Mouse (Mus musculus): ENCODE results near the gene Arhgdib.

The Arhgdib gene

DNA sequence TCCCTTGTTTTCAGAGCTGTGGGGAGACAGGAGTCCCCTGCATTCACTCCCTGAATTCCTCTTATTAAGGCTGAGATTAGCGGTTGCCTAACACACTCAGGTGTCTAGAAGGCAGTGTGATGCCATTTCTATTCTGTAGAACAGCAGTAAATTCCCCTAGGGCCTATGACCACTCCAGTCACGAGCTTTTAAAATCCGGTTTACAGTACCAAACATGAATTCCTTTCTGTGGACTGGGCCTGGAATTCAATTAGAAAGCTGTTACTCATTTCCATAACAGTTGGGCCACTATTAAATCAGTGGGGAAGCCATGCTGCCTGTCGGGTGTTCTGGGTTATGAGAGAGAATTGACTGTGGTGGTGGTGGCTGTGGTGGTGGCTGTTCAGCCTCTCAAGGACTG, 6.0 kb upstream of the Arhgdib start:
- no peak for DNase-seq

DNA sequence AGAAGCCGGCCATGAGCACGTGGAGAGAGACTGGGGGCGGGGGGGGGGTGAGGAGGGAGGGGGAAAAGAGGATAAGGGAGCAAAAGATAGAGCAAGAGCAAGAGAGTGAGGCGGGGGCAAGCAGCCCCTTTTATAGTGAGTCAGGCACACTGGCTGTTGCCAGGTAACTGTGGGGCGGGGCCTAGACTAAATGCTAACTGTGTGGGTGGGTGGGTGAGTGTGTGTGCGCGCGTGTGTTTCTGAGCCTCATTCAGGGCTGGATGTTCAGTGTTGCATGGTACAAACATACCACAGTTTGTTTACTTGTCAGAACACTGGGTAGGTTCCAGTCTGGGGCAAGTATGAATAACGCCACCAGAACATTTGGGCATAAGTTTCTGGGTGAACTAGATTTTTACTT, 5.2 kb upstream of the Arhgdib start:
- no peak for DNase-seq

DNA sequence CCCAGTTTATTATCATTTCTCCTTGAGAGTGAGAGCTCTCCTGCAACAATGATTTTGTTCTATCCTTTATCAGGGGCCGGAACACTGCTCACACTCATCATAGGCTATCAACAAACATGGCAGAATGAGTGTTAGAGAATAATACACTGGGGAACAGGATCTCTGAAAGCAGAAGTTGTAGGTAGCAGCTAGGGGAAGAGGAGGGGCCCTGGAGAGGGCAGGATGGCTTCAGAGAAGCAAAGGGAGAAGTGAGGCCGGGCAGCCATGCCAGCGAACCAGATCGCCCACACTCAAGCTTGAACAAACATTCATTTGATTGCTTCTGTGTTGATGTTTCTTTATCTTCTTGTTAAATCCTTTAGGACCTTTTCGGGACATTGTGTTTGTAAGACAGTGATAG, 4.5 kb upstream of the Arhgdib start:
- no peak for DNase-seq

DNA sequence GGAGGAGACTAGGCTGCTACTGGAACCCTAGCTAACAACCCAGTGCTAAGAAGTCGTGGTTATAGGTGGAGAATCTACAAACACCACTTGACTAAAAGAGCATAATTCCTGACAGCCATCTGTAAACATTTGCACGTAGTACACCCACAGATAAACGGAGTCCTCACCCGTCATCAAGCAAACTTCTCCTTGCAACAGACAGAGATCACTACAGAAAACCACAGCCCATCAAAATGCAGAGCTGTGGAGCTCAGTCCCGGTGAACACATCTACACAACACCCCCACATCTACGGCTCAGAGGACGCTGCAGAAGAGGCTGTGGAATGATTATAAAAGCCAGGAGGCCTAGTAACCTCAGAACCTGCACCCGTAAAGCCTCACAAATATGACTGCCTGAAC, 2.8 kb upstream of the Arhgdib start:
- DNase-seq, result no peak

DNA sequence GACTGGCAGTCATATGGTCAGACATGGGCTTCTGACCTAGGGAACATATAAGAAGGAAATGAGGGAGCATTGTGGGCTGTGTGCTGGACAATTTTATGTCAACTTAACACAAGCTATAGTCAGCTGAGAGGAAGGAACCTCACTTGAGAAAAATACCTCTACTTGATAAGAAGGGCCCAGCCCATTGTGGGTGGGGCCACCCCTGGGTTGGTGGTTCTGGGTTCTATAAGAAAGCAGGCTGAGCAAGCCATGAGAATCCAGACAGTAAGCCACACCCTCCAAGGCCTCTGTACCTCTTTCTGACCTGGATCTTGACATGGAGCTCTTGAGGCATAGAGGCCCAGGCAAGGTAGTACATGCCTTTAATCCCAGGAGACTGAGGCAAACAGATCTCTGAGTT, 1.7 kb upstream of the Arhgdib start:
- DNase-seq, result no peak

DNA sequence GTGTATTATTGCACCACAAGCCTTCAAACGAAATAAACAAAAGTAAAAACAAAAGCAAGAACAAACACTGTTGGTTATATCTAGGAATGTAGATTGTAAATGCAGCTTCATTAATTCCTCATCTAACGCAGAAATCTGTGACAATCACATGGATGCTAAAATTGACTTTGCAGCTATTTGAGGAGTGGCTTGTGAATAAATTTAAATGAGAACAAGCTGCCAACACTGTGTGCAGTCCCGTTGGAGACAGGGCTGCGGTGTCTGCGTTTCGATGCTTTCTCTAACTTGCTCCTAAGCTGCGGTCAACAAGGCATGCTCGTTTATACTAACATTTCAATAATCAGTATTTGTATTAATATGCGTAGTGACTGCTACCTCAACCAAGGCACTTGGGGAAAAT, 581 bp upstream of the Arhgdib start:
- DNase-seq, result no peak

DNA sequence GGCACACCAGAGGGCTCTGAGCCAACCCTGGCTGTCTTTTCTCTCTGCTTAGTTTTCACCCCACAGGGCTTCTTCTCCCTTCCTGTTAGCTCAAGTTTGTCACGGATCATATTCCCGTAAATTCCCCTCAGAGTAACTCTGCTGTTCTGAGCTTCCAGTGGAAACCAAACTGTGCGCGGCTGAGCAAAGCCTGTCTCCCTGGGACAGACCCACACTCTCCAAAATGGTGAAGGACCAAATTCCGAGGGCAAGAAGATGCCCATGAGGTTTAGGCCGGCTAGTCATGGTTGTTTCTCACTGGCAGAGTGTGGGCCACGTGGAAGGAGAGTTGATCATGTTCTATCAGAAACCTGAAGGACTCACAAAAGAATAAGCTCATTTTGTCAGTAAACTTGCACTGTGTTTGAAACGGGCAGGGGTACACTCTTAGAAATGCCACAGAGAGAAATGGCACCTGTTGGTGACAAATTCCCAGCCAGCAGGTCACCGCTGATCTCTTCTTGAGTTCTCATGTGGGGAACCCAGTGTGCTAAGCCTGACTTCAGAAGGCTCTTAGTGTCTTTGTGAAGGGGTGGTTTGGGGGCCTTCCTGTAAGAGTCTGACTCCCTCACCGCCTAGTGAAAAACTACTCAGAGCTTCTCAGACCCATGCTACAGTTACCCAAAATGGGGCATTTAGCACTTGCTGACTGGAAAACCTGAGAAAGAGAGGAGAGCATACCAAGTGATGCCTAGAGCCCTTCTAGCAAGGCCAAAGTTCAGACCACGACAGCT, 1.3 kb downstream of the Arhgdib start:
- no peak for DNase-seq

DNA sequence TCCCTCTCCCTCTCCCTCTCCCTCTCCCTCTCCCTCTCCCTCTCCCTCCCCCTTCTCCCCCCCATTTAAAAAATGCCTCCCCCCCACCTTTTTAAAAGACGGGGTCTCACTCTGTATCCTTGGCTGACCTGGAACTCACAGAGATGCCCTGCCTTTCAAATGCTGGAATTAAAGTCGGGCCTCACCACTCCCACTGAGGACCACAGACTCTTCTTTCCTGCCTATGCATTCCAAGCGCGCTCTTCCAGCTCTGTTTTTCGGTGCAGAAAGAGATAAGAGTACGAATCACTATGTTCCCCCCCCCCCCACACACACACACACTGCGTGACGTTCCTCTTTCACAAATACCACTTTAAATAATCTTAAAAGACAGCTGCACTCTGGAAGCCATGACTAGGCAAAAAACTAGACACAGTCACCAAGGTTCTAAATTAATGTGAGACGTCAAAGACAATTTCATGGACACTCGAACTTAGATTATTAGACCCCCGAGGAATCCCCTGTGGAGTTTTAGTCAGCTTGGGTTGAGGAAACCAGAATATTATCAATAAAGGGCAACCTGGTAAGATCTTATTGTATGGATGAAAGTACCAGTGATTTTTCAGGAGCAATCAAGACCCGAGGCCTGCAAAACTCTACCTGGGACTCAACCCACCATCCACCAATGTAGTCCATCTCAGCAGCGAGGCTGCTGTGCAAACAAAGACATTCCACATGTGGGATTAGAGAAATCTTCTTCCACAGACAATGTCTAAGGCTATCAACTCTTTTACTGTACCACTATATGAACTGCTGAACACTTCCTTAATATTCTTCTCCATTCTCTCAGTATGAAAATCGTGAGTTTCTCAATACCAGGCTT, 2.1 kb downstream of the Arhgdib start:
- no peak for DNase-seq

DNA sequence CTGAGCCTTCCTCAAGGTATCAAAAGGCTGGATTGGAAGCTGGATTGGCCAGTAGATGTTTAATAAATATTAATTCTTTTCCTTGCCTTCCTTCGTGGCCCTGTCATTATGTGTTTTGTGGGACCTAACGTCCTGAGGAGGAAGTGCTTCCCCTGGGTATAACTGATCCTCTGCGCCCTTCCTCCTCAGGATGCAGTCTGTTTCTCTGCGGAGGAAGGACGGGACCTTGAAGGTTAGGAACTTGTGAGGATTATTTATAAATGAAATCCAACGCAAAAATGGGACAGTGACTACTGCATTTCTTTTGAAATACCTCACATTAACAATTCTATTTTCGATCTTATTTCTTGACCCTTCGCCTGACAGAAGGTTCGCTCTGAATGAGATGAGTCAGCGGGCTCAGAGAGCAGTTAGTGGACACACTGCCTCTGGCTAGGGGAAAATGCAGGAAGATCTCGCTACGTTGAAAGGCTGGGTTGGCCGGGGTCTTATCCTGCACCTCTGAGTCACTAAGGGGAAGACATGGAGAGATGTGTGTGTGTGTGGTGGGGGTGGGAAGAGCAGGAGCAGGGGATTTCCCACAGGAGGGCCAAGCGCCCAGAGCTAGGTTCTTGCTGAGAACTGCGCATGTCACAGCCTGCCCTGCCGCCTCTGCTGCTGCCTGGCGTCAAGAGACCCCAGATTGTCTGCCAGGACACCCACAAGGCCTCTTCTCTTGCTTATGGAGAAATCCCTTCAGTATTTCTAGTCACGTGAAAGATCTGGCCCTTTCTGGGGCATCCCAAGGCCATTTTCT, 3.2 kb downstream of the Arhgdib start:
- no peak for DNase-seq

DNA sequence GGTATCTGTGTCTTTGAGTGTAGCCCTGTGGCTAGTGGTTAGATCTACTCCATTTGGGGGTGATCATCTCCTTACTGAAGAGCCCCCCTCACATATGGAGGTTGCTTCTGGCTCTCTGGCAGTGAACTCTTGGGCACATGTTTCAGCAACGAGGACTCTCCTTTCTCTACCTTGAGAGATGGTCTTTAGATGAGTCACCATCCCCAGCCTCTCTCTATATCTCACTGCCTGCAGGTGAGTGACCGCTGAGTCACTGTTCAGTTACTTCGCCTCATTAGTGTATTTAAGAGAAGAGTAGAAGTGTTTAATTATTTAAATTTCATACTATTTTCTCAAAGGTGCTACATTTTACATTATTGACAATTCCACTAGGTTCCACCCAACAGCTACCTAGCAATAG, 4.6 kb downstream of the Arhgdib start:
- no peak for DNase-seq

DNA sequence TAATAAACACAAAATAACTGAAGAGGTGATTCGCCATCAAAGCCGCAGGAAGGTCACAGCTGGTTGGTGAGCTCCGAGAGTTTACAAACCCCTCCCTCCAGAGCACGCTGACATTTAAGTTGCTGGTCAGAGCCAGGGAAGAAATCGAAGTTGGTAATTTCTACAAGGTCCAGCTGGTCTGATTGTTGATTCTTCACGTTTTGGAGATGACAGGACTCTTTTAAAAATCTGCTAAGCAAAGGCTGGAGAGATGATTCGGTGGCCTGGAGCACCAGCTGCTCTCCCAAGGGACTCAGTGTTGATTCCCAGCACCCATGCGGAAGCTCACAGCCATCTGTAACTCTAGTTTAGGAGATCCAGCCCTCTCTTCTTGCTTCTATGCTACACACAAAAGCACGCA, 5.3 kb downstream of the Arhgdib start:
- DNase-seq, result no peak

DNA sequence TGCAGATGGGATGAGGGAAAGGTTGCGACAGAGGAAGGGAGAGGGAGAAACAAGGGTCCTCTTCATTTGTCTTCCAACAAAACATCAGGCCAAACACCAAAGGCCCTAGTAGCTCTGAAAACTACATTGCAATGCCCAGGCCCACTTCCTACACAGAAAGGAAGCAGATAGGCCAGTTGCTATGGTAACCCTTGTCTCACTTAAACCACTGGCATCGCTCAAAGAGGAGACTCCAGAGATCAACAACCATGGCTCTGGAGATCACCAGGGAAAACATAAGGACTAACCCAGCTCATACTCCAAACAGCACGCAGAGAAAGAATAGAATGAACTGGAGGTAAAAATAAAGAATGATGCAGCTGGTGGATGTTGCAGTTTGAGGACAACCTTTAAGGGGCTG, 6.5 kb downstream of the Arhgdib start:
- no peak for DNase-seq

DNA sequence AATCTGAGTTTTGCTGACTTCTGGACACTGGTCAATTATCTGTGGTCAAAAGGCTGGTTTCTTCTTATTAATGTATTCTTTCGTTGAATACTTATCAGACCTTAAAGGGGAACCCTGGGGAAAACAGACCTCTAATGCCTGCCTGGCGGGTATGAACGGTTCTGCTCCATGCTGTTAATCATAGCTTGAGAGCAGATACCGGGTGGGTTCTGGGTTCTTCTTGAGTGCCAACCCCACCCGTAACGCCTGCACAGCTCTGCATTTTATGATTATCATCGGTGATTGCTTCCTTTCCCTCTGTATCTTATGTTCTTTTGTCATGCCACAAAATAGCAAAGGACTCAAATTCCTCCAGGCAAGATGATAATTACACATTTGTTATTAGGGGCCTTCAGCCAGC, 7.6 kb downstream of the Arhgdib start:
- no peak for DNase-seq

DNA sequence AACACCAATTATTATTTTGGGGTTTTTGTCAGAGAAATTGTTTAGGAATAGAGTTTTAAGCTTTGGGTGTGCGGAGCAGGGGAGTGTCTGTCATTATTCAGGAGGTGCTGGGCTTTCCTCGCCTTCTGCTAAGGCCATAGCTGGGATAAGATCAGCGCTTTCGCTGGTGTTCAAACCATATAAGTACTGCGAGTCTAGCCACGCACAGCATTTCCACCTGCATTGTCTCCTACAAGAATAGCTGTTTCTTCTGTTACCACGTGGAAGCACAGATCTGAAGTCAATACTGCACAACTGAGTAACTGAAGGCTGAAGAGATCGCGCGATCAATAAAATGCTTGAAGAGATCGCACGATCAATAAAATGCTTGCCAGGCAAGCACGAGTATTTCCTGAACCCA, 10.5 kb downstream of the Arhgdib start:
- no peak for DNase-seq

DNA sequence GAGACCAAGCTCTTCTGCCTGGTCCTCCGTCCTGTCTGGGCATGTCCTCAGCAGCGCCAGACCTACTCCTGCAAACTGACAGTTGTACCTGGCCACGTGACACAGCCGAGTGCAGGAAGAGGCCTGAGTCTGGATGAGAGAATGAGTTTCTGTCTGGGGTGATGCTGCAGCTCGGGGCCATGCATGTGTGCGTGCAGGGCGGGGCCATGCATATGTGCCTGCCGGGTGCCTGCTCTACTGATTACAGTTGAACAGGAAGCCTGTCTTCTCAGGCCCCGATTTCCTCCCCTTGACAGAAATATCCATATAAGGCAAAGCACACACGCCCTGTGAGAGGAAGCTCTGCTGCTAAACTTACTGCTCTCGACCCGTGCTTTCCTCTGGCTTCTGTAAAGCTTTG, 11.0 kb downstream of the Arhgdib start:
- peak; percentile 67 for DNase-seq

DNA sequence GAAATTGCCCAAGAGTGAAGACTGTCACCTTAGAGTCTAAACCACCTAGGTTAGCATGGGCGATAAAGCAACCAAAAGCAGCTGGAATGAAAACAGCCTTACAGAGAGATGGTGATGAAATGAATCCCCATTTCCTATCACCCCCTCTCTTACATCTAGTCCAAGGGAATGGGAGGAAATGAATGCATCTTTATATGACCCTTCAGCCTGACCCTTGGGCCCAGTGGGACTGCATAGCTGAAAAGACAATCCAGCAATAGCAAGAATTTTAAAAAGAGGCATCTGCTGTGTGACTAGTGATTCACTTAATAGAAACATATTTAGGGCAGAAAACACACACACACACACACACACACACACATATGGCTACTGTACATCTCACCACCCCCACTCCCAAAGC, 14.1 kb downstream of the Arhgdib start:
- DNase-seq, result no peak

DNA sequence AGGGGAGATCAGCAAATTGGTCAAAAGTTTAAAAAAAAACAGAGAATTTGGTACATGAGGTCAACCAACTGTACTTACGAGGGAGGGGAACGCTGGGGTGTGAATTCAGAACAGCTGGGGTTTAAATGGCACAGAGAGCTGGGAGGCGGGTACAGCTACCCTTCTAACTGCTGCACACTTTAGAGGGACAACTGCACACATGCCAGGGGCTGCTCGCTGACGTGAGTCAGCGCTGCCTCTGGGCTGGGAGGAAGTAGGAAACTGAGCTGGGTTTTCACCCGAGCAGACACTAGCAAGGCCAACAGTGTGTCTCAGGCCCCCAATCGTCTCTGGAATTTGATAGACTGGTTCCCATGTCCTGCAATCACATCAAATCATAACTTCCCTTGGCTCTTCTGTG, 16.6 kb downstream of the Arhgdib start:
- DNase-seq, result no peak

DNA sequence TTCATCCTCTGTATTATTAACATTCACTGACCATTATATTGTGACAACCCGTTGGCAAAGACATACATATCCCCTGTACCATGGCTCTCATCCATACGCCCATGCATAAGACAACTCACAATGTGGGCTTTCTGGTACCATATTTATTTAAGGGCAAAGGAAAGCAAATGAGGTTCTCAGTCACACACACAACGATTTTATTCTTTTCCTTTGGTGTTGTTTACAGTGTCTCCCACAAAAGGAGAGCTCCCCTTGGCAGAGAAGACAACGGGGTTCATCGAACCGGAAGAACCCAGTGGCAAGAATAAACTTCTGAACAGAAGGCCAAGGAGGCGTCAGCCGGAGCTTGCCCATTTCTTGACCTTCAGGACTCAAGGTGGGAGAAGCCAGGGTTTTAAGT, 18.2 kb downstream of the Arhgdib start, which contains the start of gene Pde6h:
TSS of gene Pde6h (plus strand) at position 301 of the 400 bp plus-strand sequence.
- no peak for DNase-seq

DNA sequence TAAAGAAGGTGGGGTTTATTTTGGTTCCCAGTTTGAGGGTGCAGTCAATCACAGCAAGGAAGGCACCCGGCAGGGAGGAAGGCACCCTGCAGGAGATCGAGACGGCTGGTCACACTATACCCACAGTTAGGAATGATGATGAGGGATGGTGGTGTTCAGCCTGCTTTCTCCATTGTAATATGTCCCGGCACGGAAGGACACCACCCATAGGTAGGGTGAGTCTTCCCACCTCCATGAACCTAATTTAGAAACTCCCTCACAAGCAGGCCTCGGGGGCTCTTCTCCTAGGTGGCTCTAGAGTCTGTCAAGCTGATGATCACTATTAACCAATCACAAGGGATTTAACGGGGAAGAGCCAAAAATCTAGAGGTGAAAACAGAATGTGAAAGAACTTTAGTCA, 18.8 kb downstream of the Arhgdib start:
- DNase-seq, result no peak

DNA sequence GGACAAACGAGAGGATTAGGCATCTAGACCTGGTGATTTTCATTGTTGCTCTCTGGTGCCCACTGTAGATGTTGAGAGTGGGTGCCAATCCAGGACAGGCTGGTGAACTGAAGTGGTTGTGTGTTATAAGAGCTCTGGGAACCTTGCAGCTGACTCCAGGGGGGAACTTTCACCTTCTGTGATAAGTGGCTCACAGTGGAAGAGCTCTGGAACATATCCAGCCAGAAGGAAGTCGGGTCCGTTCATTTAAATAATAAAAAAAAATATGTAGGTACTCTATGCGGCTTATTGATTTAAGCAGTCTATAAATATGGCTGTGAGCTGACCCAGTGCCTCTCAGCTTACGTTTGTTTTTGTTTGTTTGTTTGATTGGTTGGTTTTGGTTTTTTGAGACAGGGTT, 19.6 kb downstream of the Arhgdib start, which contains the start of gene Erp27:
TSS of gene Erp27 (minus strand) at position 101 of the 400 bp plus-strand sequence.
- no peak for DNase-seq

DNA sequence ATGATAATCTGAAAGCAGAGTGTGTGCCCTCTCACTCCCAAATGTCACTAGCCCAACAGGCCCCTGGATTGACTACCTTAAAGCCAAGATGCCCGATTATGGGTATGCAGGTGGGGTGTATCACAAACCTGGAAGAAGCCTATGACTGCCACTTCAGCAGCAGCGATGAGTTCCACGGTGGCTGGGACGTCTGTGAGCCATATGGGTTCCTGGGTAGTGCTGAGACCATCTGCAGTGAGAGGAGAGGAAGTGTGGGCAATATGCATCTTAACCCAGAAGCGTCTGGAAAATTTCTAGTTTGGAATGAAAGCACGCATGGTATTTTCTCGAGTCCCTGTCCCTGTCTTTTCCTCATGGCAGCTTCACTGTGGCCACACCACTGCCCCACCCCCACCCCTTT, 20.1 kb downstream of the Arhgdib start:
- DNase-seq, result no peak

DNA sequence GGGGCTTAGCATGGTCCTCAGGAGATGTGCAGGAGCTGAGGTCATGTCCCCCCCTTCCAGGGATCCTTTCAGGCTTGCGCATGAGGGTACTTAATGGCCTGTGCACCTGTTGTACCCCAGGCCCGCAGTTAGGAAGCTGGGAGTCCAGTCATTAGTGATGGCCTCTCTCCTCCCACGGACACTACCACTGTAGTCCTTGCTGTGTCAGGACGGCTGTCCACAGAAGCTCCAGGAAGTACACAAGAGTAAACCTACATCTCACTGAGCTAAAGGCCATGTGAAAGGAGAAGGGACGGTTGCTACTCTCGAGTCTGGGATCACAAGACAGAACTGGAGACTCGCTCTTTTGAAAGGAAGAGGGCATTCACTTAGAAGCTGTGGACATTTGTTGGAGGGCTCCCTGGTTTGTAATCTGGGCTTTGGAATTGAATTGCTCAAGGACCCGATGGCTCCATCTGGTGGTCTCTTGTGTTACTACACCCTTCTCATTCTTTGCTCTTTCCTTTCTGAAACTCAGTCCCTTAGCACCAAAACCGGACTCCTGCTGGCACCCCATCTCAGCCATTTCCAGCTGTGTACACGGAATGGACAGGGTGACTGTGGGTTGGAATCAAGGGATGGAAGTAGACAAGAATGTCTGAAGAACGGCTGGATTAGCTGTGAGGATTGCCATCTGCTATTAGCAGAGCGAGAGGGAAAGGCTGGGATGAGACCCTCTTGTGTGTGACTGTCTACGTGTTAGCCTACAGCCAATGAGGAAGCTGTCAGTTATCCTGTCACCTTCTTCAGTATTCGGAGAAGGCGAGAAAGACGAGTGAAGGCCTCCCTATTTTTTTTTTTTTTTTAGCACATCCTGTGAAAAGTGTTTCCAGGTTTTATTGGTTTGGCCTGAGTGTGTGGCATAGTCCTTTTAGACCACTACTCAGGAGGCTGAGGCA, 21.1 kb downstream of the Arhgdib start:
- peak; percentile 87 for DNase-seq

Data from kidney, adult 9 months (tissue).